Mouse (Mus musculus) layer of hippocampus, postnatal 25 days (tissue): ENCODE measurements around the gene Gm21778. TPM values are rescaled to one million over a fixed set of nuclear protein-coding genes. Genes with fewer than 3 reads are reported as not detected.
"Not testable (repeated sequence)": the region's sequence is repeated elsewhere in the genome, so short reads cannot be mapped to it uniquely, and the experiment has no call there.

Experiments used
- DNase-seq, 2 experiments: peaks; one replicate each; pipeline ENCODE4 v3.0.0; 2022; ENCODE audit warnings: mixed read lengths in 2 of 2, low spot score in 1 of 2; ENCODE audit errors: extremely low spot score in 1 of 2
- total RNA-seq, 2 experiments: library from RNA; stranded (reverse); gene quantifications; 2 replicates each; pipeline ENCODE4 v1.2.3; 2021

The Gm21778 gene
- not detected for total RNA-seq

GRCm38 (mm10) chrY:5942160-5942559 is at the start of gene Gm21778:
Gene Gm21778 (plus strand): TSS chrY:5942460.
- DNase-seq, result not testable (repeated sequence)

Other genes starting within 250 kb of the Gm21778 start
- gene Gm20914, start 216.5 kb upstream of the Gm21778 start, total RNA-seq, result not detected
- gene Gm28171, start 149.1 kb upstream of the Gm21778 start, total RNA-seq, result not detected